Mouse (Mus musculus): ENCODE measurements at regions not wholly inside any gene's neighbourhood (a gene's known extent, or its start where the extent isn't known, plus 50 kb on each side); places are given as distances from the start of the nearest gene placed in this dataset.
A peak's percentile ranks its signal among the peaks of the same experiment; 100 is the strongest.

DNA sequence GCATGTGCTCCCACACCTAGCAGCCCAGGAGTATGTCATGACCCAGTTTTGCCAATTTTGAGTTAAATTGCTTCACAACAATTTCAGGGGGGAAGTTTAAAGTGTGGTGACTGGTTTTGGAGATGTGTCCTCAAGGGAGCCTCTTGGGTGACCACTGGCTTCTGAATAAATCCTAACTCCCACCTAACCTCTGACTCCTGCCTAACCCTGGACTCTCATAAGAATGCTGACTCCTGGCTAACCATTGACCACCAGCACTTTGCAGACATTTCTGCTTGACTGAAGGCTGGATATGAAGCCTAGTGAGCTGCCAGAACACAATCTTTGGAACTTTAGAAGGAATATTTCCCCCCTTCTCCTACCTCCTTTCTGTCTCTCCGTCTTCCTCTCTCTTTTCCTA lies 133.3 kb upstream of the Tmpo start:
- DNase-seq (ENCODE audit: low spot score in 2 of 2), result no peak

GRCm38 (mm10) chr10:91313316-91313715 lies 132.2 kb upstream of the Tmpo start:
- no peak for DNase-seq (ENCODE audit: low spot score in 2 of 2)

DNA sequence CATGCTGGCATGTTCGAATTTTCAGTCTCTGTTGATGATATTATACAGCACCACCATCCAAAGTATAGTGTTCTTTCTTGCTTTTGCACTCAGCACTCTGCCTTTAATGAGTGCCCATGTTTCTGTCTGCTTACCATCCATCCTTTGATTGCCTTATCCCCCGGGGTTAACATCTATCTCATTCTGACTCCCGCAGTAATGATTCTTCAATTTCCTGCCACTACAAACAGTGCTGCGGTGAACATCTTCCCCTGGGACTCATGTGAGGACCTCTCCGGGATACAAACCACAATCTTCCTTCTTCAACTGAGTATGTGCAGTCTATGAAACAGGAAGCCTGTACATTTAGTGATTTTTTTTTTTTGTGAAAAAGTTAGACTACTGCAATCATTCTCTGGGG lies 131.8 kb upstream of the Tmpo start:
- no peak for DNase-seq (ENCODE audit: low spot score in 2 of 2)

DNA sequence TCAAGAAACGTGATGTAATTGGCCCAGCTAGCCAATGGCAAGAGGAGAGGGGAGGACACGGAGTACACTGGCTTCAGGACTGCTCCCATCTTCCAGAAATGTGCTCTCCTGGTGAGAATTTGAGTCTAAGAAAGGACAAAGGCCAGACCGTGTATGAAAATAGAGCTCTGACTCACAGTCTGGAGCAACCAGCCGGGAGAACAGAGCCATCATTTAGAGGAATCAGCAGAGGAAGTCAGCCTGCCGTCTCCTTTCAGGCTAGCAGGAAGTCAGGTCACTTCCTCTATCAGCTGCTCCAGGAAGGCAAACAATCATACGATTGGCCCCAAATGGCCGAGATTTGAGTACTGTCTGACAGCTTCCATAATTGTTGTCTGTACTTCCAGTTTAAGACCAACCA lies 119.0 kb upstream of the Tmpo start:
- no peak for DNase-seq (ENCODE audit: low spot score in 2 of 2)

- peak; percentile 48 to 75 for DNase-seq (ENCODE audit: low spot score in 2 of 2)
Observed at GRCm38 (mm10) chr10:91297792-91298460, 116.8 kb upstream of the Tmpo start.

GRCm38 (mm10) chr10:91295345-91295744 lies 114.2 kb upstream of the Tmpo start:
- DNase-seq (ENCODE audit: low spot score in 2 of 2), result no peak

DNA sequence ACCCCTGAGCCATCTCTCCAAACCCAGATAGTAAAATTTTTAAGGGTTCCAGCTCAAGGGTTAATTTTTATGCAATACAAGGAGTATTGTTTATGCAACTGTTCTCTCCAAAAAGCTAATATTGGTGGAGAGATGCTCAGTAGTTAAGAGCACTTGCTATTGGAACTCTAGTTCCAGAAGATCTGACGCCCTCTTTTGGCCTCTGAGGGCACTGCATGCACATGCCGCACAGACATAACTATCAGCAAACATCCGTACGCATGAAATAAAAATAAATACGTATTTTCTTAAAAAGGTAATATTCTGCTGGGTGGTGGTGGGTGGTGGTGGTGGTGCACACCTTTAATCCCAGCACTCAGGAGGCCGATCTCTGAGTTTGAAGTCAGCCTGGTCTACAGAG lies 112.1 kb upstream of the Tmpo start:
- no peak for DNase-seq (ENCODE audit: low spot score in 2 of 2)

- no peak for DNase-seq (ENCODE audit: low spot score in 2 of 2)
Observed at GRCm38 (mm10) chr10:91284259-91284658, 103.1 kb upstream of the Tmpo start.

- peak; percentile 88 to 89 for DNase-seq (ENCODE audit: low spot score in 2 of 2)
Observed at GRCm38 (mm10) chr10:91270955-91271741, 90.0 kb upstream of the Tmpo start.

GRCm38 (mm10) chr10:91270268-91270954 lies 89.3 kb upstream of the Tmpo start:
- DNase-seq (ENCODE audit: low spot score in 2 of 2), result peak in 1 of 2 experiments; percentile 12

GRCm38 (mm10) chr10:91267886-91268285 lies 86.8 kb upstream of the Tmpo start:
- DNase-seq (ENCODE audit: low spot score in 2 of 2), result no peak

DNA sequence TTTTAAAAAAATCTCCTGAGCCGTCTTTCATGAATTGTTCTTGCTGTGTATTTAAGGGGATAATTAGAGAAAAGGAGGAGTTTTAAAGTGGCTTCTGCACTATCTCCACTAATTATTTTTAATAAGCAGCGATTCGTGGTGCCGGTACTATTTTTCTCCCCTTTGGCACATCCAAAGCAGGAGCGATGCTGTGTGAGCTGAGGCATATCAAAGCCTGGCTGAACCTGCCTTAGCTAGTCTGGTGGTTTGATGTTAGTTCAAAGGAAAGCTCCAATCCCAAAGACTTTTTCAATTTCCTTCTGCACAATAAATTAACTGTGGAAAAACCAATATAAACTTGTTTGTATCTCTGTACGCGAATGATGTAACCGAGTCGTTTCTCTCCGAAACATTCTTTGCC lies 79.3 kb upstream of the Tmpo start:
- no peak for DNase-seq (ENCODE audit: low spot score in 2 of 2)

DNA sequence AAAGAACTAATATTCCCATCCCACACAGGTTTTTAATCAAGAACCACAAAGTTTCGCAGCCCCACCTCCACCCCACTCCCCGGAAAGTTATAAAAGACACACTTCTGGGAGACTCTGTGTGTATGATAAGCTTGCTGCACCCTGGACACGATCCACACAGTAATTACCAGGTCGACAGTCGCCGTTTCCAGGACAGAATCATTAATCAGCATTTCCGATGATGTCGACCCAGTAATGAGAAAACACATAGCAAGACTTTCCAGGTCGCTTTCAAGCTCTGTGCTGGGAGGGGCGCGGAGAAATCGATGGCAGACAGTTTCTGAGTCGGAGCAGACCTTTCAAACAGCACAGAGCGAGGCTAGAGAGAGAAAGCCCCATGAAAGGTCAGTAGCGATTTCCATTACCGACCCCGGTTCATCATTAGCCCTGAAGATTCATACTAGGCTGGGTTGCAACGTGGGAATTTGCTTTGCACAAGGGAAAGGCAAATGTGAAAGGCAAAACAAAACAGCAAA lies 68.6 kb upstream of the Tmpo start:
- DNase-seq (ENCODE audit: low spot score in 2 of 2), result no peak

GRCm38 (mm10) chr10:91244297-91244696 lies 63.2 kb upstream of the Tmpo start:
- DNase-seq (ENCODE audit: low spot score in 2 of 2), result no peak

GRCm38 (mm10) chr10:91242491-91243046 lies 61.5 kb upstream of the Tmpo start:
- no peak for DNase-seq (ENCODE audit: low spot score in 2 of 2)

- no peak for DNase-seq (ENCODE audit: low spot score in 2 of 2)
Observed at GRCm38 (mm10) chr10:91241611-91242005, 60.5 kb upstream of the Tmpo start.

- DNase-seq (ENCODE audit: low spot score in 2 of 2), result peak in 1 of 2 experiments; percentile 13
Observed at GRCm38 (mm10) chr10:91240856-91241610, 59.9 kb upstream of the Tmpo start.

GRCm38 (mm10) chr10:91240320-91240719 lies 59.2 kb upstream of the Tmpo start:
- no peak for DNase-seq (ENCODE audit: low spot score in 2 of 2)

GRCm38 (mm10) chr10:91236844-91237243 lies 55.7 kb upstream of the Tmpo start:
- DNase-seq (ENCODE audit: low spot score in 2 of 2), result peak in 1 of 2 experiments; percentile 27

- no peak for DNase-seq (ENCODE audit: low spot score in 2 of 2)
Observed at GRCm38 (mm10) chr10:91234709-91235108, 53.6 kb upstream of the Tmpo start.
